Mouse (Mus musculus) heart, adult 2 months (tissue): ENCODE results near the gene Dnajc3.

Source experiments
- CTCF ChIP-seq: fragments of 200-600 bp; IDR thresholded peaks from 2 replicates; pipeline ENCODE4 v1.8.1; 2022; ENCODE audit warnings: antibody characterized with exemption, mild to moderate bottlenecking, moderate library complexity
- EP300 ChIP-seq: fragments of 200-500 bp; IDR thresholded peaks from 2 replicates; pipeline ENCODE4 v1.6.1; 2011; ENCODE audit warnings: low read depth, low read length, control low read depth; ENCODE audit not compliant: insufficient read depth
- POLR2A ChIP-seq: fragments of 200-500 bp; IDR thresholded peaks from 2 replicates; pipeline ENCODE4 v1.6.1; 2011; ENCODE audit warnings: mild to moderate bottlenecking, low read depth, low read length, control low read depth; ENCODE audit not compliant: insufficient read depth

- TF ChIP-seq CTCF, result no peak
- no peak for TF ChIP-seq POLR2A
- TF ChIP-seq EP300, result no peak
These were observed 4.3 kb downstream of the Dnajc3 start for GRCm38 (mm10) chr14:118942076-118942475.
